Mouse (Mus musculus) ES-E14 (cell line): ENCODE measurements around the gene Dnaaf3. TPM values are rescaled to one million over a fixed set of nuclear protein-coding genes. Genes with fewer than 3 reads are reported as not detected.

Experiments
- DNase-seq: peaks from one replicate; pipeline ENCODE4 v3.0.0-alpha.2; 2013; ENCODE audit warnings: low read depth, low spot score
- H3K27ac ChIP-seq: 2 replicates; pipeline ENCODE4 v1.5.1; 2012; ENCODE audit warnings: low read depth, mild to moderate bottlenecking, low read length, moderate library complexity, mixed read lengths; ENCODE audit not compliant: poor library complexity, insufficient read depth, severe bottlenecking
- H3K36me3 ChIP-seq: 2 replicates; pipeline ENCODE4 v1.6.1; 2012; ENCODE audit warnings: mild to moderate bottlenecking, low read length, moderate library complexity, mixed read lengths; ENCODE audit not compliant: control insufficient read depth, poor library complexity, insufficient read depth, severe bottlenecking
- H3K4me1 ChIP-seq, 2 experiments: fragments of 150-350 bp in 1 of 2; sonication (generic) in 1 of 2; 2 replicates each; pipeline ENCODE4 v1.6.1; 2012; ENCODE audit warnings: low read length in 2 of 2, mild to moderate bottlenecking in 1 of 2, mixed read lengths in 1 of 2; ENCODE audit not compliant: control insufficient read depth in 2 of 2, insufficient read depth in 2 of 2, poor library complexity in 1 of 2
- H3K4me3 ChIP-seq, 2 experiments: fragments of 150-350 bp in 1 of 2; sonication (generic) in 1 of 2; 2 replicates each; pipeline ENCODE4 v1.5.1; 2012; ENCODE audit warnings: low read length in 2 of 2, low read depth in 1 of 2, mild to moderate bottlenecking in 1 of 2, mixed read lengths in 1 of 2; ENCODE audit not compliant: insufficient read depth in 1 of 2, poor library complexity in 1 of 2, severe bottlenecking in 1 of 2
- H3K9ac ChIP-seq: 2 replicates; pipeline ENCODE4 v1.6.1; 2012; ENCODE audit warnings: low read depth, mild to moderate bottlenecking, low read length, mixed read lengths; ENCODE audit not compliant: poor library complexity, insufficient read depth, severe bottlenecking
- H3K9me3 ChIP-seq: fragments of 150-350 bp; sonication (generic); 2 replicates; pipeline ENCODE4 v1.6.1; 2012; ENCODE audit warnings: low read depth, mild to moderate bottlenecking, low read length; ENCODE audit not compliant: control insufficient read depth, insufficient read depth
- CHD2 ChIP-seq: IDR thresholded peaks from 2 replicates; pipeline ENCODE4 v1.6.1; 2014; ENCODE audit warnings: mild to moderate bottlenecking, low read depth, low read length, inconsistent platforms
- HCFC1 ChIP-seq: IDR thresholded peaks from 2 replicates; pipeline ENCODE4 v1.6.1; 2012; ENCODE audit warnings: low read length, inconsistent platforms, borderline replicate concordance; ENCODE audit not compliant: insufficient read depth
- MAFK ChIP-seq: IDR thresholded peaks from 2 replicates; pipeline ENCODE4 v1.6.1; 2014; ENCODE audit warnings: mild to moderate bottlenecking, low read depth, low read length, inconsistent platforms; ENCODE audit not compliant: insufficient read depth
- ZC3H11A ChIP-seq: IDR thresholded peaks from 2 replicates; pipeline ENCODE4 v1.6.1; 2012; ENCODE audit warnings: low read depth, mild to moderate bottlenecking, inconsistent platforms, low read length, borderline replicate concordance
- ZNF384 ChIP-seq: IDR thresholded peaks from 2 replicates; pipeline ENCODE4 v1.6.1; 2012; ENCODE audit warnings: low read depth, low read length, inconsistent platforms
- in situ Hi-C, 2 experiments: fragments of 600-800 bp; cut with MboI; formaldehyde crosslinking; loops; one replicate each; pipeline ENCODE4 v1.15.1; 2025; ENCODE audit warnings: low sequenced_read_pairs in 2 of 2, inconsistent platforms in 1 of 2; ENCODE audit not compliant: unreplicated experiment in 2 of 2
- total RNA-seq: library from RNA; depleted of rRNA; stranded (reverse); fragments of 300-350 nt; gene quantifications from 2 replicates; pipeline ENCODE4 v1.2.3, GENCODE M21; 2012

Gene Dnaaf3
- total RNA-seq, 1 experiment = 3.1 TPM

GRCm38 (mm10) chr7:4522292-4522691 lies 10.0 kb downstream of the Dnaaf3 start:
- Histone ChIP-seq H3K27ac (no peak overlapping the region), H3K36me3 (peaks cover 2% of the 10 kb centered on the region; the same call in 1 of the 2 replicates), H3K4me1 (peaks cover 3 to 19% of the 10 kb centered on the region in 2 experiments; a peak in 2 of 4 replicates), H3K9ac (no peak overlapping the region), H3K9me3 (no peaks in the 10 kb centered on the region), H3K4me3 (no peak overlapping the region)
- no peak for TF ChIP-seq ZNF384
- in situ Hi-C loops = no loop called here
- DNase-seq = no peak

- no peak overlapping the region for H3K27ac ChIP-seq
- in situ Hi-C loops = no loop called here
- DNase-seq = no peak
Measured at GRCm38 (mm10) chr7:4521231-4522003, 10.8 kb downstream of the Dnaaf3 start.

DNA sequence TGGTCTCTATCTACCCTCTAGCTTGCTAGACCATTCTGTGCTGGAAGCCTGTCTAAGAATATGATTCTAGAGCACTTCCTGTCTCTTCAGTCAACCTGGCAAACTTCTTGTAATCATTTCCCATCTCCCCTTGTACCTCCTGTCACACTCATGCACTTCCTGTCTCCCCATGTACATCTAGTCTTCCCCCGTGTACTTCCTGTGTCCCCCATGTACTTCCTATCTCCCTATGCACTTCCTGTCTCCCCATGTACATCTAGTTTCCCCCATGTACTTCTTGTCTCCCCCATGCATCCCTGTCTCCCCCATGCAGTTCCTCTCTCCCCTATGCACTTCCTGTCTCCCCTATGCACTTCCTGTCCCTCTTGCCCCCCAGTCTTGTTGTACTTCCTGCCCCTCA lies 13.8 kb downstream of the Dnaaf3 start:
- Histone ChIP-seq H3K36me3 (peaks cover 2% of the 10 kb centered on the region; the same call in 1 of the 2 replicates), H3K4me1 (peaks cover 2 to 32% of the 10 kb centered on the region in 2 experiments; a peak in 3 of 4 replicates), H3K9me3 (no peaks in the 10 kb centered on the region), H3K9ac (no peak overlapping the region), H3K27ac (no peak overlapping the region), H3K4me3 (no peak overlapping the region)
- DNase-seq = no peak
- no peak for TF ChIP-seq CHD2
- TF ChIP-seq ZC3H11A = no peak
- no peak for TF ChIP-seq MAFK
- no peak for TF ChIP-seq HCFC1
- TF ChIP-seq ZNF384 = no peak
- in situ Hi-C loops = no loop called here

More at GRCm38 (mm10) chr7:4521231-4522003, 10.8 kb downstream of the Dnaaf3 start:
- TF ChIP-seq HCFC1 = no peak
- no peak for TF ChIP-seq ZNF384
- TF ChIP-seq MAFK = no peak
- no peak for TF ChIP-seq ZC3H11A
- Histone ChIP-seq H3K9ac (no peak overlapping the region), H3K36me3 (peaks cover 2% of the 10 kb centered on the region; the same call in 1 of the 2 replicates), H3K4me1 (peaks cover 3 to 19% of the 10 kb centered on the region in 2 experiments; a peak in 2 of 4 replicates), H3K9me3 (no peaks in the 10 kb centered on the region), H3K4me3 (peak overlapping the region; percentile 2 to 41; a peak in 3 of 4 replicates)

- Histone ChIP-seq H3K4me1 (peaks cover 2 to 23% of the 10 kb centered on the region in 2 experiments; a peak in 3 of 4 replicates), H3K36me3 (peaks cover 2% of the 10 kb centered on the region; the same call in 1 of the 2 replicates), H3K9ac (no peak within 1 kb of the TSS), H3K27ac (no peak within 1 kb of the TSS), H3K4me3 (no peak within 1 kb of the TSS), H3K9me3 (no peaks in the 10 kb centered on the region)
- DNase-seq = no peak
- no peak for TF ChIP-seq ZNF384
- no peak for TF ChIP-seq HCFC1
- no peak for TF ChIP-seq MAFK
- TF ChIP-seq ZC3H11A = no peak
- no peak for TF ChIP-seq CHD2
- in situ Hi-C loops = no loop called here
Measured at GRCm38 (mm10) chr7:4516332-4517050, 15.8 kb downstream of the Dnaaf3 start, which contains the start of gene Tnnt1. Tnnt1 (minus strand) TSS chr7:4516382.
